Mouse (Mus musculus): ENCODE data around the gene Pde2a.

- TF ChIP-seq POLR2A (IDR thresholded peaks at IDR 0.05; ENCODE audit: control insufficient read depth in 1 of 2, insufficient read depth in 1 of 2, low read depth in 1 of 2, low read length in 2 of 2, poor library complexity in 1 of 2) (no peak), CTCF (IDR thresholded peaks at IDR 0.05 in 2 of 3, conservative IDR thresholded peaks at IDR 0.05 in 1 of 3; ENCODE audit: control insufficient read depth in 1 of 3, insufficient read depth in 1 of 3, low read depth in 2 of 3, low read length in 3 of 3, poor library complexity in 1 of 3, severe bottlenecking in 1 of 3) (no peak), MAFK (IDR thresholded peaks at IDR 0.05; ENCODE audit: borderline replicate concordance, low read depth, low read length) (no peak), EP300 (IDR thresholded peaks at IDR 0.05; ENCODE audit: low read depth in 1 of 2, low read length in 2 of 2) (no peak), MAZ (IDR thresholded peaks at IDR 0.05; ENCODE audit: low read depth, low read length) (no peak), E2F4 (IDR thresholded peaks at IDR 0.05; ENCODE audit: borderline replicate concordance, low read depth, low read length) (no peak), CHD2 (IDR thresholded peaks at IDR 0.05; ENCODE audit: low read length) (no peak), GATA1 (IDR thresholded peaks at IDR 0.05; ENCODE audit: low read depth, low read length) (no peak), MAX (IDR thresholded peaks at IDR 0.05; ENCODE audit: low read length) (no peak), MYC (IDR thresholded peaks at IDR 0.05; ENCODE audit: low read depth, low read length) (no peak), TCF12 (IDR thresholded peaks at IDR 0.05; ENCODE audit: low read depth, low read length) (no peak), ETS1 (IDR thresholded peaks at IDR 0.05; ENCODE audit: low read depth, low read length) (no peak)
Observed at GRCm38 (mm10) chr7:101457283-101457682, 35.8 kb downstream of the Pde2a start.

All from MEL (cell line).